Mouse (Mus musculus) testis, postnatal 14 days (tissue): ENCODE measurements around the gene Gpatch2.
A peak's percentile ranks its signal among the peaks of the same experiment; 100 is the strongest.

ENCODE experiments used
- DNase-seq: peaks from one replicate; pipeline ENCODE4 v3.0.0; 2021; ENCODE audit warnings: low spot score

The Gpatch2 gene

GRCm38 (mm10) chr1:187215181-187216116, at the start of gene Gpatch2, which contains the start of gene Spata17:
TSS of gene Gpatch2 (plus strand) at chr1:187215508.
TSS of gene Spata17 (minus strand) at chr1:187215465.
- peak; percentile 82 for DNase-seq

- DNase-seq: no peak
Observed at GRCm38 (mm10) chr1:187169646-187170045, 45.7 kb upstream of the Gpatch2 start.

GRCm38 (mm10) chr1:187170361-187170760, 44.9 kb upstream of the Gpatch2 start:
- DNase-seq: no peak

GRCm38 (mm10) chr1:187175991-187176390, 39.3 kb upstream of the Gpatch2 start:
- no peak for DNase-seq

- no peak for DNase-seq
Observed at GRCm38 (mm10) chr1:187178546-187178945, 36.8 kb upstream of the Gpatch2 start.

- DNase-seq: no peak
Observed at GRCm38 (mm10) chr1:187205506-187205905, 9.8 kb upstream of the Gpatch2 start.

- DNase-seq: no peak
Observed at GRCm38 (mm10) chr1:187209496-187209895, 5.8 kb upstream of the Gpatch2 start.

GRCm38 (mm10) chr1:187210736-187211135, 4.6 kb upstream of the Gpatch2 start:
- DNase-seq: no peak

- no peak for DNase-seq
Observed at GRCm38 (mm10) chr1:187216620-187217410, 1.5 kb downstream of the Gpatch2 start.

- DNase-seq: no peak
Observed at GRCm38 (mm10) chr1:187220756-187221155, 5.4 kb downstream of the Gpatch2 start.

GRCm38 (mm10) chr1:187226328-187227025, 11.2 kb downstream of the Gpatch2 start:
- no peak for DNase-seq

- DNase-seq: no peak
Observed at GRCm38 (mm10) chr1:187228414-187229146, 13.3 kb downstream of the Gpatch2 start.

- no peak for DNase-seq
Observed at GRCm38 (mm10) chr1:187230255-187230654, 14.9 kb downstream of the Gpatch2 start.

- DNase-seq: no peak
Observed at GRCm38 (mm10) chr1:187232196-187232955, 17.1 kb downstream of the Gpatch2 start.

- no peak for DNase-seq
Observed at GRCm38 (mm10) chr1:187232996-187233615, 17.8 kb downstream of the Gpatch2 start.

- DNase-seq: no peak
Observed at GRCm38 (mm10) chr1:187235161-187235560, 19.9 kb downstream of the Gpatch2 start.

- no peak for DNase-seq
Observed at GRCm38 (mm10) chr1:187236296-187236695, 21.0 kb downstream of the Gpatch2 start.

GRCm38 (mm10) chr1:187238061-187238460, 22.8 kb downstream of the Gpatch2 start:
- DNase-seq: no peak

- DNase-seq: no peak
Observed at GRCm38 (mm10) chr1:187240304-187240703, 25.0 kb downstream of the Gpatch2 start.

GRCm38 (mm10) chr1:187241329-187241728, 26.0 kb downstream of the Gpatch2 start:
- DNase-seq: no peak
